Mouse (Mus musculus): Measurements from ENCODE around the gene Glp1r. TPM values are rescaled to one million over a fixed set of nuclear protein-coding genes. Genes with fewer than 3 reads are reported as not detected.

Glp1r gene
- polyA plus RNA-seq, 2 experiments = 0.05 TPM; not detected in 1

DNA sequence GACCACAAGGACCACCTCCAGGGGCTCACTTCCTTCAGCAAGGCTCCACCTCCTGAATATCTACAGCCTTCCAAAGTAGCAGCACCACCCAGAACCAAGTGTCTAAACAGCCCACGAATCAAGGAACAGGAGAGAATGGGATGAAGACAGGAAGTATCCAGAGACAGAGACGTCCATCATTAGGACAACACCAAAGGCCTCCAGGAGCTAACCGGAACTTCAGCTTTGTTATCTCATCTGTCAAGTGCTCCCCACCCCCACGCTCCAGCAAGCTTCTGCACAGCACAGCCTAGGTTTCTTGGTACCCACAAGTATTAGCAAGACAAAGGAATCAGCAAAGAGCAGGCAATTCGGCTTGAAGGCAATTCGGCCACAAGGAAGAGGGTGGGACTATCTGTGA lies 23.0 kb upstream of the Glp1r start:
- 0 out of 2 replicates have a peak, but pooled peaks cover 8% of the 10 kb centered on the region for H3K27me3 ChIP-seq (ENCODE audit: control insufficient read depth, insufficient read depth, low read length)
- H3K36me3 ChIP-seq (ENCODE audit: control insufficient read depth, insufficient read depth, low read length) = no peaks in the 10 kb centered on the region
- ATAC-seq (ENCODE audit: low FRiP score, low read depth) (no peak), DNase-seq (ENCODE audit: low spot score) (no peak)
- H3K4me1 ChIP-seq (ENCODE audit: control insufficient read depth, insufficient read depth, low read length) = no peaks in the 10 kb centered on the region
- no peak overlapping the region for H3K9ac ChIP-seq (ENCODE audit: low read depth, low read length, severe bottlenecking)
- no peak overlapping the region for H3K4me2 ChIP-seq (replicated peaks; ENCODE audit: low read depth, low read length, severe bottlenecking)
- no peak overlapping the region for H3K27ac ChIP-seq (replicated peaks; ENCODE audit: low read depth, low read length)
- no peak overlapping the region for H3K4me3 ChIP-seq (replicated peaks; ENCODE audit: low read length)
- no peak for TF ChIP-seq POLR2A (IDR thresholded peaks at IDR 0.05; ENCODE audit: borderline replicate concordance, extremely low read depth, insufficient read depth, insufficient read length)
- no peaks in the 10 kb centered on the region for H3K9me3 ChIP-seq (ENCODE audit: control insufficient read depth, low read length)
- 46% methylated on average over 6 of the region's 6 CpGs for WGBS

- Histone ChIP-seq H3K4me3 (replicated peaks; ENCODE audit: low read length) (no peak overlapping the region), H3K36me3 (ENCODE audit: control insufficient read depth, insufficient read depth, low read length) (no peaks in the 10 kb centered on the region), H3K4me2 (replicated peaks; ENCODE audit: low read depth, low read length, severe bottlenecking) (no peak overlapping the region), H3K27ac (replicated peaks; ENCODE audit: low read depth, low read length) (no peak overlapping the region), H3K9ac (ENCODE audit: low read depth, low read length, severe bottlenecking) (no peak overlapping the region), H3K9me3 (ENCODE audit: control insufficient read depth, low read length) (no peaks in the 10 kb centered on the region), H3K4me1 (ENCODE audit: control insufficient read depth, insufficient read depth, low read length) (no peaks in the 10 kb centered on the region), H3K27me3 (ENCODE audit: control insufficient read depth, insufficient read depth, low read length) (0 out of 2 replicates have a peak, but pooled peaks cover 8% of the 10 kb centered on the region)
- DNase-seq (ENCODE audit: low spot score) (no peak), ATAC-seq (ENCODE audit: low FRiP score, low read depth) (no peak)
- no peak for TF ChIP-seq POLR2A (IDR thresholded peaks at IDR 0.05; ENCODE audit: borderline replicate concordance, extremely low read depth, insufficient read depth, insufficient read length)
- WGBS = 77% methylated on average over 3 of the region's 3 CpGs
These were observed 21.2 kb upstream of the Glp1r start for GRCm38 (mm10) chr17:30880391-30880790.

DNA sequence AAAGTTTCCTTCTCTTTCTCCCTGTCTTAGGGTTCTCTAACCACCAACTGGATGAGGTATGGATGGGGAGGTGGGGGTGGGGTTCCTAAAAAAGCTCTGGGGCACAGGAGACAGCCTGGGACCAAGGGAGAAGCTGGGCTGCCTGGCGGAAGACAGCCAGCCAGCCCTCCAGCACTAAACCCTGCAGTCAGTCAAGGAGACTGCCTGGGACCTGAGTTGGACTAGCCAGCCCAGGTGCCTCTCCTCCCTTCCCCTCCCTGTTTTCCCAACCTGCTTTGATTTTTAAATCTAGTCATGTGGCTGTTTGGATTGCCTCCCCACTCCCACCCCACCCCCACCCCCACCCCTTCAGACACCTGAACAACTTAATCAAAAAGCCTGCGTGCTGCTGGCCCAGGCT lies 20.6 kb upstream of the Glp1r start:
- H3K4me2 ChIP-seq (replicated peaks; ENCODE audit: low read depth, low read length, severe bottlenecking) = no peak overlapping the region
- H3K27ac ChIP-seq (replicated peaks; ENCODE audit: low read depth, low read length) = no peak overlapping the region
- no peak overlapping the region for H3K9ac ChIP-seq (ENCODE audit: low read depth, low read length, severe bottlenecking)
- no peaks in the 10 kb centered on the region for H3K36me3 ChIP-seq (ENCODE audit: control insufficient read depth, insufficient read depth, low read length)
- H3K27me3 ChIP-seq (ENCODE audit: control insufficient read depth, insufficient read depth, low read length) = 0 out of 2 replicates have a peak, but pooled peaks cover 8% of the 10 kb centered on the region
- ATAC-seq (ENCODE audit: low FRiP score, low read depth) = no peak
- no peak for TF ChIP-seq POLR2A (IDR thresholded peaks at IDR 0.05; ENCODE audit: borderline replicate concordance, extremely low read depth, insufficient read depth, insufficient read length)
- H3K4me3 ChIP-seq (replicated peaks; ENCODE audit: low read length) = no peak overlapping the region
- WGBS = 39% methylated on average over 2 of the region's 2 CpGs
- no peaks in the 10 kb centered on the region for H3K4me1 ChIP-seq (ENCODE audit: control insufficient read depth, insufficient read depth, low read length)
- no peaks in the 10 kb centered on the region for H3K9me3 ChIP-seq (ENCODE audit: control insufficient read depth, low read length)
- no peak for DNase-seq (ENCODE audit: low spot score)

DNA sequence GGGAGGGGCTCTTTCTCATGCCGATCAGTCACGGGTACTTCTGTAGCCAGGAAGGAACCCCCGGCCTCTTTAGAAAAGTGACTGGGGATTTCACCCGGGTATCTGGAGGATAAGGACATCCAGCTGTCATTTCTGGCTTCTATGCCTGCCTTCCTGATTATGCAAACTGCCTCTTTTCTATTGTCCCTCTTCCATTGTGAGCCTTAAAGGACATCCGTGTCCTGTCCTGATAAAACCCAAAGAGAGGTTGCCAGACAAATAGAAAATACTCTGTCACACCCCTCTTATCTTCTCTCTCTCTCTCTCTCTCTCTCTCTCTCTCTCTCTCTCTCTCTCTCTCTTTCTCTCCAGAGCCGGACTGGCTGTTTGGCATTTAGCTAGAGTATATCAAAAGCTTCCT lies 19.4 kb upstream of the Glp1r start:
- DNase-seq (ENCODE audit: low spot score) (no peak), ATAC-seq (ENCODE audit: low FRiP score, low read depth) (no peak)
- Histone ChIP-seq H3K27me3 (ENCODE audit: control insufficient read depth, insufficient read depth, low read length) (0 out of 2 replicates have a peak, but pooled peaks cover 8% of the 10 kb centered on the region), H3K36me3 (ENCODE audit: control insufficient read depth, insufficient read depth, low read length) (no peaks in the 10 kb centered on the region), H3K9ac (ENCODE audit: low read depth, low read length, severe bottlenecking) (no peak overlapping the region), H3K9me3 (ENCODE audit: control insufficient read depth, low read length) (no peaks in the 10 kb centered on the region), H3K4me3 (replicated peaks; ENCODE audit: low read length) (no peak overlapping the region), H3K4me1 (ENCODE audit: control insufficient read depth, insufficient read depth, low read length) (no peaks in the 10 kb centered on the region), H3K27ac (replicated peaks; ENCODE audit: low read depth, low read length) (no peak overlapping the region), H3K4me2 (replicated peaks; ENCODE audit: low read depth, low read length, severe bottlenecking) (no peak overlapping the region)
- no peak for TF ChIP-seq POLR2A (IDR thresholded peaks at IDR 0.05; ENCODE audit: borderline replicate concordance, extremely low read depth, insufficient read depth, insufficient read length)
- WGBS = 17% methylated on average over 6 of the region's 6 CpGs

DNA sequence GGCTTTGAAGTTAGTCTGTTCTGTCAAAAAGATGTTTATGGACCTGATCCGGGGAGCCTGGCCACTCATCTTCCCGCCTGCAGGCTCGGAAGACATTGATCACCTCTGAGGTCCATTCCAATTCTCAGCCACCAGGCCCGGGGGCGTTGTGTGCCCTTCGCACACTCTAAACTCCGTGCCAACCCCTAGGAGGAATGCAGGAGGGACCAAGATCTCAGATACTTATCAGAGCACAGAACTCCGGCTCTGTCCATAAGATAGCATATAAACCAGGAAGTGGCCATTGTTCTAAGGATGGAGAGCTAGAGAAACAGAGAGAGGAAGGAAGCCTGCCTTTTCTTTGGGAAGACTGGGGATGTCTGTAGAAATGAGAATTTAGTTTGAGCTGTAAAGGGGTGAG lies 18.1 kb upstream of the Glp1r start:
- Histone ChIP-seq H3K27me3 (ENCODE audit: control insufficient read depth, insufficient read depth, low read length) (0 out of 2 replicates have a peak, but pooled peaks cover 8% of the 10 kb centered on the region), H3K4me2 (replicated peaks; ENCODE audit: low read depth, low read length, severe bottlenecking) (no peak overlapping the region), H3K27ac (replicated peaks; ENCODE audit: low read depth, low read length) (no peak overlapping the region), H3K4me3 (replicated peaks; ENCODE audit: low read length) (no peak overlapping the region), H3K9me3 (ENCODE audit: control insufficient read depth, low read length) (no peaks in the 10 kb centered on the region), H3K36me3 (ENCODE audit: control insufficient read depth, insufficient read depth, low read length) (no peaks in the 10 kb centered on the region), H3K4me1 (ENCODE audit: control insufficient read depth, insufficient read depth, low read length) (no peaks in the 10 kb centered on the region), H3K9ac (ENCODE audit: low read depth, low read length, severe bottlenecking) (no peak overlapping the region)
- DNase-seq (ENCODE audit: low spot score) = no peak
- TF ChIP-seq POLR2A (IDR thresholded peaks at IDR 0.05; ENCODE audit: borderline replicate concordance, extremely low read depth, insufficient read depth, insufficient read length) = no peak
- no peak for ATAC-seq (ENCODE audit: low FRiP score, low read depth)
- WGBS = 68% methylated on average over 8 of the region's 8 CpGs

GRCm38 (mm10) chr17:30892086-30892485 lies 9.5 kb upstream of the Glp1r start:
- no peaks in the 10 kb centered on the region for H3K9me3 ChIP-seq (ENCODE audit: control insufficient read depth, low read length)
- H3K4me3 ChIP-seq (replicated peaks; ENCODE audit: low read length) = no peak overlapping the region
- no peaks in the 10 kb centered on the region for H3K4me1 ChIP-seq (ENCODE audit: control insufficient read depth, insufficient read depth, low read length)
- no peaks in the 10 kb centered on the region for H3K36me3 ChIP-seq (ENCODE audit: control insufficient read depth, insufficient read depth, low read length)
- 0% methylated on average over 1 of the region's 1 CpGs for WGBS
- no peak overlapping the region for H3K9ac ChIP-seq (ENCODE audit: low read depth, low read length, severe bottlenecking)
- no peak for ATAC-seq (ENCODE audit: low FRiP score, low read depth)
- DNase-seq (ENCODE audit: low spot score) = no peak
- no peak overlapping the region for H3K4me2 ChIP-seq (replicated peaks; ENCODE audit: low read depth, low read length, severe bottlenecking)
- no peak for TF ChIP-seq POLR2A (IDR thresholded peaks at IDR 0.05; ENCODE audit: borderline replicate concordance, extremely low read depth, insufficient read depth, insufficient read length)
- H3K27me3 ChIP-seq (ENCODE audit: control insufficient read depth, insufficient read depth, low read length) = no peaks in the 10 kb centered on the region
- no peak overlapping the region for H3K27ac ChIP-seq (replicated peaks; ENCODE audit: low read depth, low read length)

Measured in limb, embryonic 14.5 days (tissue).